Mouse (Mus musculus) cerebellum, adult 2 months (tissue): ENCODE data around the gene Jkamp.

ENCODE experiments used
- CTCF ChIP-seq: fragments of 200-500 bp; IDR thresholded peaks from 2 replicates; pipeline ENCODE4 v1.5.1; 2011; ENCODE audit warnings: low read depth, mild to moderate bottlenecking, control low read depth, low read length, moderate library complexity, borderline replicate concordance; ENCODE audit not compliant: insufficient read depth
- POLR2A ChIP-seq: fragments of 200-500 bp; IDR thresholded peaks from 2 replicates; pipeline ENCODE4 v1.6.1; 2011; ENCODE audit warnings: low read length, control low read depth, borderline replicate concordance; ENCODE audit not compliant: insufficient read depth

GRCm38 (mm10) chr12:72038866-72039265 lies 46.5 kb upstream of the Jkamp start:
- TF ChIP-seq POLR2A (no peak), CTCF (no peak)
